Mouse (Mus musculus) ES-E14 (cell line): Measurements from ENCODE around the gene Haghl. TPM values are rescaled to one million over a fixed set of nuclear protein-coding genes. Genes with fewer than 3 reads are reported as not detected.

Experiments used
- DNase-seq: peaks from one replicate; pipeline ENCODE4 v3.0.0-alpha.2; 2013; ENCODE audit warnings: low read depth, low spot score
- H3K27ac ChIP-seq: 2 replicates; pipeline ENCODE4 v1.5.1; 2012; ENCODE audit warnings: low read depth, mild to moderate bottlenecking, low read length, moderate library complexity, mixed read lengths; ENCODE audit not compliant: poor library complexity, insufficient read depth, severe bottlenecking
- H3K36me3 ChIP-seq: 2 replicates; pipeline ENCODE4 v1.6.1; 2012; ENCODE audit warnings: mild to moderate bottlenecking, low read length, moderate library complexity, mixed read lengths; ENCODE audit not compliant: control insufficient read depth, poor library complexity, insufficient read depth, severe bottlenecking
- H3K4me1 ChIP-seq, 2 experiments: fragments of 150-350 bp in 1 of 2; sonication (generic) in 1 of 2; 2 replicates each; pipeline ENCODE4 v1.6.1; 2012; ENCODE audit warnings: low read length in 2 of 2, mild to moderate bottlenecking in 1 of 2, mixed read lengths in 1 of 2; ENCODE audit not compliant: control insufficient read depth in 2 of 2, insufficient read depth in 2 of 2, poor library complexity in 1 of 2
- H3K4me3 ChIP-seq, 2 experiments: fragments of 150-350 bp in 1 of 2; sonication (generic) in 1 of 2; 2 replicates each; pipeline ENCODE4 v1.5.1; 2012; ENCODE audit warnings: low read length in 2 of 2, low read depth in 1 of 2, mild to moderate bottlenecking in 1 of 2, mixed read lengths in 1 of 2; ENCODE audit not compliant: insufficient read depth in 1 of 2, poor library complexity in 1 of 2, severe bottlenecking in 1 of 2
- H3K9ac ChIP-seq: 2 replicates; pipeline ENCODE4 v1.6.1; 2012; ENCODE audit warnings: low read depth, mild to moderate bottlenecking, low read length, mixed read lengths; ENCODE audit not compliant: poor library complexity, insufficient read depth, severe bottlenecking
- H3K9me3 ChIP-seq: fragments of 150-350 bp; sonication (generic); 2 replicates; pipeline ENCODE4 v1.6.1; 2012; ENCODE audit warnings: low read depth, mild to moderate bottlenecking, low read length; ENCODE audit not compliant: control insufficient read depth, insufficient read depth
- CHD2 ChIP-seq: IDR thresholded peaks from 2 replicates; pipeline ENCODE4 v1.6.1; 2014; ENCODE audit warnings: mild to moderate bottlenecking, low read depth, low read length, inconsistent platforms
- HCFC1 ChIP-seq: IDR thresholded peaks from 2 replicates; pipeline ENCODE4 v1.6.1; 2012; ENCODE audit warnings: low read length, inconsistent platforms, borderline replicate concordance; ENCODE audit not compliant: insufficient read depth
- MAFK ChIP-seq: IDR thresholded peaks from 2 replicates; pipeline ENCODE4 v1.6.1; 2014; ENCODE audit warnings: mild to moderate bottlenecking, low read depth, low read length, inconsistent platforms; ENCODE audit not compliant: insufficient read depth
- ZC3H11A ChIP-seq: IDR thresholded peaks from 2 replicates; pipeline ENCODE4 v1.6.1; 2012; ENCODE audit warnings: low read depth, mild to moderate bottlenecking, inconsistent platforms, low read length, borderline replicate concordance
- ZNF384 ChIP-seq: IDR thresholded peaks from 2 replicates; pipeline ENCODE4 v1.6.1; 2012; ENCODE audit warnings: low read depth, low read length, inconsistent platforms
- in situ Hi-C, 2 experiments: fragments of 600-800 bp; cut with MboI; formaldehyde crosslinking; loops; one replicate each; pipeline ENCODE4 v1.15.1; 2025; ENCODE audit warnings: low sequenced_read_pairs in 2 of 2, inconsistent platforms in 1 of 2; ENCODE audit not compliant: unreplicated experiment in 2 of 2
- total RNA-seq: library from RNA; depleted of rRNA; stranded (reverse); fragments of 300-350 nt; gene quantifications from 2 replicates; pipeline ENCODE4 v1.2.3, GENCODE M21; 2012

Haghl gene
- total RNA-seq, 1 experiment, result 14.5 TPM

- no peak for DNase-seq
- H3K27ac ChIP-seq, result no peak overlapping the region
- H3K4me1 ChIP-seq, result peaks cover 2 to 3% of the 10 kb centered on the region in 2 experiments; a peak in 1 of 4 replicates
- TF ChIP-seq ZC3H11A, result no peak
- no peak for TF ChIP-seq CHD2
- no peak for TF ChIP-seq ZNF384
- TF ChIP-seq MAFK, result no peak
- no peak for TF ChIP-seq HCFC1
- no peaks in the 10 kb centered on the region for H3K9me3 ChIP-seq
- H3K9ac ChIP-seq, result no peak overlapping the region
- in situ Hi-C loops, result no loop called here
- peaks cover 20% of the 10 kb centered on the region for H3K36me3 ChIP-seq
- H3K4me3 ChIP-seq, result no peak overlapping the region
Observed at GRCm38 (mm10) chr17:25775318-25776062, 10.0 kb downstream of the Haghl start.

GRCm38 (mm10) chr17:25773549-25774120 lies 11.8 kb downstream of the Haghl start, which contains the start of gene Narfl:
Narfl (plus strand) TSS chr17:25773776.
- no peaks in the 10 kb centered on the region for H3K9me3 ChIP-seq
- peaks cover 2 to 3% of the 10 kb centered on the region in 2 experiments; a peak in 1 of 4 replicates for H3K4me1 ChIP-seq
- no peak for TF ChIP-seq MAFK
- TF ChIP-seq HCFC1, result peak; percentile 98
- no peak for TF ChIP-seq ZC3H11A
- no peak for TF ChIP-seq CHD2
- no peak for TF ChIP-seq ZNF384
- peak; percentile 99 for DNase-seq
- H3K4me3 ChIP-seq, result peak within 1 kb of the TSS; percentile 86 to 93
- in situ Hi-C loops, result no loop called here
- no peak within 1 kb of the TSS for H3K27ac ChIP-seq
- H3K36me3 ChIP-seq, result peaks cover 8% of the 10 kb centered on the region
- peak within 1 kb of the TSS; percentile 93 for H3K9ac ChIP-seq

GRCm38 (mm10) chr17:25769331-25769730 lies 16.1 kb downstream of the Haghl start:
- no peak for DNase-seq
- in situ Hi-C loops, result no loop called here
- no peak overlapping the region for H3K9ac ChIP-seq
- no peak overlapping the region for H3K27ac ChIP-seq
- no peaks in the 10 kb centered on the region for H3K9me3 ChIP-seq
- peaks cover 1 to 2% of the 10 kb centered on the region in 2 experiments; a peak in 1 of 4 replicates for H3K4me1 ChIP-seq
- TF ChIP-seq CHD2, result no peak
- no peak for TF ChIP-seq HCFC1
- TF ChIP-seq ZC3H11A, result no peak
- TF ChIP-seq MAFK, result no peak
- no peak for TF ChIP-seq ZNF384
- no peak overlapping the region for H3K4me3 ChIP-seq
- H3K36me3 ChIP-seq, result no peaks in the 10 kb centered on the region

- H3K4me3 ChIP-seq, result no peak overlapping the region
- no peaks in the 10 kb centered on the region for H3K36me3 ChIP-seq
- no peak for DNase-seq
- TF ChIP-seq CHD2 (no peak), ZC3H11A (no peak), ZNF384 (no peak), MAFK (no peak)
- in situ Hi-C loops, result no loop called here
- H3K9ac ChIP-seq, result no peak overlapping the region
- no peak overlapping the region for H3K27ac ChIP-seq
- H3K4me1 ChIP-seq, result peaks cover 4 to 10% of the 10 kb centered on the region in 2 experiments; a peak in 2 of 4 replicates
- H3K9me3 ChIP-seq, result no peaks in the 10 kb centered on the region
Observed at GRCm38 (mm10) chr17:25765886-25766285, 19.6 kb downstream of the Haghl start.
